Mouse (Mus musculus) midbrain, embryonic 14.5 days (tissue): ENCODE results near the gene Ift122. TPM values are rescaled to one million over a fixed set of nuclear protein-coding genes. Genes with fewer than 3 reads are reported as not detected.

Source experiments
- ATAC-seq: fragments of 200-750 bp; cut with Nextera tagmentation; 2 replicates; pipeline ENCODE4 v1.8.0; 2017; ENCODE audit warnings: moderate number of reproducible peaks, moderate library complexity; ENCODE audit not compliant: low FRiP score, low TSS enrichment
- DNase-seq: peaks from one replicate; pipeline ENCODE4 v3.0.0-alpha.2; 2015
- H3K27ac ChIP-seq: fragments of 300-500 bp; sonication (generic); replicated peaks from 2 replicates; pipeline ENCODE4 v1.5.1; 2014; ENCODE audit warnings: mild to moderate bottlenecking, low read depth, low read length, moderate library complexity
- H3K27me3 ChIP-seq: fragments of 300-500 bp; sonication (generic); 2 replicates; pipeline ENCODE4 v1.6.1; 2014; ENCODE audit warnings: low read length, control low read depth, mixed read lengths; ENCODE audit not compliant: control insufficient read depth, insufficient read depth
- H3K36me3 ChIP-seq: fragments of 300-500 bp; sonication (generic); 2 replicates; pipeline ENCODE4 v1.6.1; 2014; ENCODE audit warnings: low read length, control low read depth; ENCODE audit not compliant: control insufficient read depth, insufficient read depth
- H3K4me1 ChIP-seq: fragments of 300-500 bp; sonication (generic); 2 replicates; pipeline ENCODE4 v1.6.1; 2014; ENCODE audit warnings: mild to moderate bottlenecking, antibody characterized with exemption, low read length, control low read depth; ENCODE audit not compliant: control insufficient read depth, insufficient read depth
- H3K4me2 ChIP-seq: fragments of 300-500 bp; sonication (generic); 2 replicates; pipeline ENCODE4 v1.6.1; 2014; ENCODE audit warnings: mild to moderate bottlenecking, low read length, moderate library complexity
- H3K4me3 ChIP-seq: fragments of 300-500 bp; sonication (generic); replicated peaks from 2 replicates; pipeline ENCODE4 v1.5.1; 2014; ENCODE audit warnings: low read depth, low read length
- H3K9ac ChIP-seq: fragments of 300-500 bp; sonication (generic); replicated peaks from 2 replicates; pipeline ENCODE4 v1.6.1; 2014; ENCODE audit warnings: mild to moderate bottlenecking, low read length, moderate library complexity
- H3K9me3 ChIP-seq: fragments of 300-500 bp; sonication (generic); 2 replicates; pipeline ENCODE4 v1.6.1; 2016; ENCODE audit warnings: low read length, control low read depth, mixed read lengths; ENCODE audit not compliant: control insufficient read depth
- WGBS: fragments of 180-500 bp; shearing (Covaris S2); extraction: QIAGEN DNeasy Blood & Tissue Kit; methylation state at CpG from one replicate; pipeline ENCODE4 v1.1.7; 2014; 5-methylcytosine and 5-hydroxymethylcytosine counted together
- polyA plus RNA-seq: library from polyadenylated mRNA; unstranded; fragments of >200 nt; fragmentation: Nextera tagmentation; extraction: Ambion mirVana; gene quantifications from 2 replicates; pipeline ENCODE4 v1.2.1, GENCODE M21; 2014

The Ift122 gene
- polyA plus RNA-seq, 1 experiment from 2014 or later = 28.1 TPM

- no peak overlapping the region for H3K4me2 ChIP-seq
- no peaks in the 10 kb centered on the region for H3K4me1 ChIP-seq
- no peaks in the 10 kb centered on the region for H3K9me3 ChIP-seq
- ATAC-seq (no peak), DNase-seq (no peak)
- H3K27ac ChIP-seq = no peak overlapping the region
- H3K4me3 ChIP-seq = no peak overlapping the region
- no peak overlapping the region for H3K9ac ChIP-seq
- no peaks in the 10 kb centered on the region for H3K27me3 ChIP-seq
- 89% methylated on average over 5 of the region's 5 CpGs for WGBS
- peaks cover 11% of the 10 kb centered on the region; the same call in 1 of the 2 replicates for H3K36me3 ChIP-seq
These were observed 63.3 kb downstream of the Ift122 start for GRCm38 (mm10) chr6:115916611-115917010.

GRCm38 (mm10) chr6:115918615-115919014 lies 65.3 kb downstream of the Ift122 start:
- ATAC-seq = no peak
- Histone ChIP-seq H3K4me1 (no peaks in the 10 kb centered on the region), H3K27ac (no peak overlapping the region), H3K27me3 (no peaks in the 10 kb centered on the region), H3K4me3 (no peak overlapping the region), H3K36me3 (peaks cover 12% of the 10 kb centered on the region; the same call in 1 of the 2 replicates), H3K4me2 (no peak overlapping the region), H3K9ac (no peak overlapping the region), H3K9me3 (no peaks in the 10 kb centered on the region)
- DNase-seq = no peak
- 93% methylated on average over 1 of the region's 1 CpGs for WGBS

DNA sequence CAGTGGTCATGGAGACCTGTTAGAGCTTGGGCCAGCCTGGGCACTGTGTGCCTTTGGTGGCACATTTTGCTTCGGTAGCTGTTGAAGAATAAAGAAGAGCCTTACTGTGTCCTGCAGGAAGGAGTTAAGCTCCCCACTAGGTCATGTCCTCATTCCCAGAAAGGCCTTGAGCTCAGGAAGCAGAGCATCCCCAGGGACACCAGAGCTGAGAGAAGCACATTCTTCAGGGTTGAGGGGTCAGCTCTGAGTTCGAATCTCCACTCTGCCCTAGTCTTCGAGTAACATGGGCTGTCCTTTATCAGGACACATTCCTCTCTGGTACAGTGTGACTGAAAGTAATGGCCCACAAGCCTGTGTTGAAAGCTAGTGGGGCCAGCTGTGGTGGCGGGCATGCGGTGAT lies 66.6 kb downstream of the Ift122 start:
- H3K4me2 ChIP-seq = no peak overlapping the region
- no peak for DNase-seq
- no peak for ATAC-seq
- WGBS = 94% methylated on average over 5 of the region's 5 CpGs
- no peak overlapping the region for H3K4me3 ChIP-seq
- no peaks in the 10 kb centered on the region for H3K4me1 ChIP-seq
- H3K27ac ChIP-seq = no peak overlapping the region
- no peaks in the 10 kb centered on the region for H3K9me3 ChIP-seq
- no peaks in the 10 kb centered on the region for H3K27me3 ChIP-seq
- H3K9ac ChIP-seq = no peak overlapping the region
- peaks cover 9% of the 10 kb centered on the region; the same call in 1 of the 2 replicates for H3K36me3 ChIP-seq

DNA sequence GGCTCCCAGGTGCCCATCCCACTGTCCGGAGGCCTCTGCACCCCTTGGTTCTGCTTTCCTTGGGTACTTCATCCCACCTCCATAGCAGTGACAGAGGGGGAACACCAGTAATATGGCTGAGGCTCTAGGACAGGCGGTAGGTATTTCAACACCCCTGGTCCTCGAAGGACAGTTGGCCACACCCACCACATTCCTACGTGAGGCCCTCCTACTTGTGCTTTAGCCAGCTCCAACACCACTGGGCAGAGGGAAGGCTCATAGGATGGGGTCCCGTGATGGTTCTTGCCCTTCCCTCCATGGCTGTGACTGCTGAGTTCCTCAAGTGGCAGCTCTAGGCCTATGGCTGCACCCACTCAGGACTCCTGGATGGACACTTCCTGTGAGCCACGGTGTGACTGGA lies 71.6 kb downstream of the Ift122 start:
- Histone ChIP-seq H3K4me3 (no peak overlapping the region), H3K9ac (no peak overlapping the region), H3K4me2 (no peak overlapping the region), H3K27ac (no peak overlapping the region), H3K36me3 (0 out of 2 replicates have a peak, but pooled peaks cover 3% of the 10 kb centered on the region), H3K4me1 (peaks cover 5% of the 10 kb centered on the region; the same call in 1 of the 2 replicates), H3K9me3 (no peaks in the 10 kb centered on the region), H3K27me3 (no peaks in the 10 kb centered on the region)
- no peak for DNase-seq
- 59% methylated on average over 6 of the region's 6 CpGs for WGBS
- ATAC-seq = no peak

- WGBS = 78% methylated on average over 10 of the region's 10 CpGs
- H3K9ac ChIP-seq = no peak overlapping the region
These were observed 73.1 kb downstream of the Ift122 start for GRCm38 (mm10) chr6:115926416-115926815.

GRCm38 (mm10) chr6:115927292-115928242 lies 74.3 kb downstream of the Ift122 start:
- H3K9me3 ChIP-seq = no peaks in the 10 kb centered on the region
- WGBS = 72% methylated on average over 10 of the region's 10 CpGs
- H3K4me2 ChIP-seq = no peak overlapping the region
- H3K4me3 ChIP-seq = no peak overlapping the region
- no peak overlapping the region for H3K27ac ChIP-seq
- H3K4me1 ChIP-seq = peaks cover 5% of the 10 kb centered on the region; the same call in 1 of the 2 replicates
- DNase-seq (no peak), ATAC-seq (no peak)
- H3K9ac ChIP-seq = no peak overlapping the region
- no peaks in the 10 kb centered on the region for H3K27me3 ChIP-seq
- 0 out of 2 replicates have a peak, but pooled peaks cover 3% of the 10 kb centered on the region for H3K36me3 ChIP-seq

More at GRCm38 (mm10) chr6:115926416-115926815, 73.1 kb downstream of the Ift122 start:
- 0 out of 2 replicates have a peak, but pooled peaks cover 3% of the 10 kb centered on the region for H3K36me3 ChIP-seq
- DNase-seq = no peak
- no peak for ATAC-seq
- H3K27ac ChIP-seq = no peak overlapping the region
- no peak overlapping the region for H3K4me3 ChIP-seq
- no peak overlapping the region for H3K4me2 ChIP-seq
- peaks cover 5% of the 10 kb centered on the region; the same call in 1 of the 2 replicates for H3K4me1 ChIP-seq
- no peaks in the 10 kb centered on the region for H3K9me3 ChIP-seq
- no peaks in the 10 kb centered on the region for H3K27me3 ChIP-seq

DNA sequence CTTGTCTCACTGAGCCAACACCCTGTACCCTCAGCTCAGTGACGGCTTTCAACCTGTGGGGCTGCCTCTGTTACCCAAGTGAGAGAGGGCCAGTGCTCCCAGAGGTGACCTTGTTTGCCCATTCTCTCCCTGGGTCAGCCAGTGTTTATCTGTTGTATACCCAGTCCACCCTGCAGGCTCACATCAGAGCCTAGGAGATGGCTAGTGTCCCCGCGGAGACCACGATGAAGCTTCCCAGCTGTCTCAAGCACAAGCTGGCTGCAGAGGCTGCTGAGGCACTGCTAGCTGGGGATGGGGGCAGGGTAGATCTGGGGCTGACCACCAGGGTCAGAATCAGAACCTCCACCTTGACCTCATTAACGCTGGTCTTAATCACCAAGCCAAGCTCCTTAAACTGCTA lies 76.7 kb downstream of the Ift122 start:
- WGBS = 66% methylated on average over 5 of the region's 5 CpGs
- no peak overlapping the region for H3K27ac ChIP-seq
- no peaks in the 10 kb centered on the region for H3K9me3 ChIP-seq
- H3K36me3 ChIP-seq = no peaks in the 10 kb centered on the region
- H3K4me3 ChIP-seq = no peak overlapping the region
- peaks cover 5% of the 10 kb centered on the region; the same call in 1 of the 2 replicates for H3K4me1 ChIP-seq
- no peak for DNase-seq
- no peak overlapping the region for H3K9ac ChIP-seq
- no peak overlapping the region for H3K4me2 ChIP-seq
- H3K27me3 ChIP-seq = no peaks in the 10 kb centered on the region
- ATAC-seq = no peak

GRCm38 (mm10) chr6:115931639-115932038 lies 78.4 kb downstream of the Ift122 start, which contains the start of gene Rho:
Rho (plus strand) TSS chr6:115931748.
- DNase-seq = no peak
- no peaks in the 10 kb centered on the region for H3K27me3 ChIP-seq

More at GRCm38 (mm10) chr6:115931639-115932038, 78.4 kb downstream of the Ift122 start, which contains the start of gene Rho:
- no peak within 1 kb of the TSS for H3K4me3 ChIP-seq
- 86% methylated on average over 14 of the region's 14 CpGs for WGBS
- no peak for ATAC-seq
- H3K27ac ChIP-seq = no peak within 1 kb of the TSS
- H3K4me2 ChIP-seq = no peak within 1 kb of the TSS
- H3K36me3 ChIP-seq = no peaks in the 10 kb centered on the region
- no peaks in the 10 kb centered on the region for H3K9me3 ChIP-seq
- H3K4me1 ChIP-seq = peaks cover 5% of the 10 kb centered on the region; the same call in 1 of the 2 replicates
- no peak within 1 kb of the TSS for H3K9ac ChIP-seq
